Mouse (Mus musculus): ENCODE data around the gene Isyna1.

DNA sequence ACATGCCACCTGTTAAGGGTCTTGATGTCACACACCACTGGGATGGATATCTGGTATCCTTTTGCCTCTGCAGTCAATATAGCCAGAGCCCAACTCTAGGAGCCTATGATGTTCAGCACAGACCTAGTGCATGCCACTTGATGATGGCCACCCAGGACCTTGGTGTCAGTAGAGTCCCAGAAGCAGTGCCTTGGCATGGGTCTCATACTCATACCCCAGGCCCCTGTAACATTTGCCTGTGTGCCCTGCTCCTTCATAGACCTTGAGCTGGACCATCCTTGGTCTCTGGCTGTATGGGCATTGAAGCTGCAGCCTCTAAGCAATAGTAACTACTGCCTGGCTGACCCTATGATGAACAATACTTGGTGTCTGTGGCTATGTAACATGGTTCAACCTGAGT, 19.9 kb upstream of the Isyna1 start:
- TF ChIP-seq POLR2A (IDR thresholded peaks at IDR 0.05; ENCODE audit: low read depth, low read length) (no peak), CTCF (IDR thresholded peaks at IDR 0.05; ENCODE audit: extremely low read depth, insufficient read length, insufficient replicate concordance, low read depth, low read length) (no peak)
